Mouse (Mus musculus) neural tube, embryonic 11.5 days (tissue): ENCODE measurements around the gene Gm28038. TPM values are rescaled to one million over a fixed set of nuclear protein-coding genes. Genes with fewer than 3 reads are reported as not detected.

Experiments used
- ATAC-seq: fragments of 200-750 bp; cut with Nextera tagmentation; 2 replicates; pipeline ENCODE4 v1.8.0; 2017; ENCODE audit warnings: moderate number of reproducible peaks, mild to moderate bottlenecking, moderate TSS enrichment, moderate library complexity; ENCODE audit not compliant: insufficient read depth, low FRiP score, low TSS enrichment
- DNase-seq: peaks from one replicate; pipeline ENCODE4 v3.0.0-alpha.2; 2015; ENCODE audit warnings: low spot score
- H3K27ac ChIP-seq: fragments of 300-500 bp; sonication (generic); 2 replicates; pipeline ENCODE4 v1.5.1; 2014; ENCODE audit warnings: low read depth, mild to moderate bottlenecking, low read length
- H3K27me3 ChIP-seq: fragments of 300-500 bp; sonication (generic); 2 replicates; pipeline ENCODE4 v1.6.1; 2014; ENCODE audit warnings: mild to moderate bottlenecking, low read length, mixed read lengths; ENCODE audit not compliant: control insufficient read depth, insufficient read depth
- H3K36me3 ChIP-seq: fragments of 300-500 bp; sonication (generic); 2 replicates; pipeline ENCODE4 v1.6.1; 2014; ENCODE audit warnings: mild to moderate bottlenecking, low read length, moderate library complexity, mixed read lengths; ENCODE audit not compliant: control insufficient read depth, insufficient read depth
- H3K4me1 ChIP-seq: fragments of 300-500 bp; sonication (generic); 2 replicates; pipeline ENCODE4 v1.6.1; 2014; ENCODE audit warnings: low read length, mixed read lengths; ENCODE audit not compliant: control insufficient read depth, insufficient read depth
- H3K4me2 ChIP-seq: fragments of 300-500 bp; sonication (generic); 2 replicates; pipeline ENCODE4 v1.6.1; 2014; ENCODE audit warnings: low read depth, mild to moderate bottlenecking, moderate library complexity
- H3K4me3 ChIP-seq: fragments of 300-500 bp; sonication (generic); 2 replicates; pipeline ENCODE4 v1.5.1; 2014; ENCODE audit warnings: low read depth, low read length
- H3K9ac ChIP-seq: fragments of 300-500 bp; sonication (generic); 2 replicates; pipeline ENCODE4 v1.6.1; 2014; ENCODE audit warnings: mild to moderate bottlenecking, low read length
- H3K9me3 ChIP-seq: fragments of 300-500 bp; sonication (generic); 2 replicates; pipeline ENCODE4 v1.6.1; 2016; ENCODE audit warnings: low read length; ENCODE audit not compliant: control insufficient read depth
- WGBS: fragments of 180-500 bp; shearing (Covaris S2); extraction: QIAGEN DNeasy Blood & Tissue Kit; methylation state at CpG from one replicate; pipeline ENCODE4 v1.1.7; 2014; 5-methylcytosine and 5-hydroxymethylcytosine counted together
- polyA plus RNA-seq: library from polyadenylated mRNA; unstranded; fragments of >200 nt; fragmentation: Nextera tagmentation; extraction: Ambion mirVana; gene quantifications from 2 replicates; pipeline ENCODE4 v1.2.1, GENCODE M21; 2014

Gm28038 gene
- polyA plus RNA-seq, 1 experiment from 2014 or later: not detected

DNA sequence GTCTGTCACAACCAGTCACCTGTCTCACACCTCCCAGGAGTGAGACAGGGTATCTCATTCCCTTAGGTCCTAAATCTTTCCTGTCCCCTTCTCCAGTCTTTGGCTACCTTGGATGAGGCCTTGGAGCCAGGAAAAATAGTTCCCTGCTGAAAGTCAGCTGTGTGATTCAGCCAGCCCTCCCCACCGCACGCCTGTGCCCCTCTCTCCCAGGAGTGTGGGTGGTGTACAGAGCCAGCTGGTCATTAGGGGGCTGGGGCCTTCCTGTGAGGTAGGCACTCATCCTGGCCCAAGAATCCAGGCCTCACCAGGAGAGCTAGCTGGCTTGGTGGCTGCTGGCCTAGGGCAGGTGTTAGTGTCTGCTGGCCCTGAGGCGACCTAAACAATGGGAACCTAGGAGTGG, 28.3 kb upstream of the Gm28038 start:
- DNase-seq (no peak), ATAC-seq (no peak)
- no peak overlapping the region for H3K4me2 ChIP-seq
- H3K27me3 ChIP-seq: no peaks in the 10 kb centered on the region
- no peak overlapping the region for H3K4me3 ChIP-seq
- peaks cover 29% of the 10 kb centered on the region for H3K36me3 ChIP-seq
- H3K27ac ChIP-seq: no peak overlapping the region
- no peak overlapping the region for H3K9ac ChIP-seq
- H3K4me1 ChIP-seq: no peaks in the 10 kb centered on the region
- H3K9me3 ChIP-seq: no peaks in the 10 kb centered on the region
- 88% methylated on average over 3 of the region's 3 CpGs for WGBS

DNA sequence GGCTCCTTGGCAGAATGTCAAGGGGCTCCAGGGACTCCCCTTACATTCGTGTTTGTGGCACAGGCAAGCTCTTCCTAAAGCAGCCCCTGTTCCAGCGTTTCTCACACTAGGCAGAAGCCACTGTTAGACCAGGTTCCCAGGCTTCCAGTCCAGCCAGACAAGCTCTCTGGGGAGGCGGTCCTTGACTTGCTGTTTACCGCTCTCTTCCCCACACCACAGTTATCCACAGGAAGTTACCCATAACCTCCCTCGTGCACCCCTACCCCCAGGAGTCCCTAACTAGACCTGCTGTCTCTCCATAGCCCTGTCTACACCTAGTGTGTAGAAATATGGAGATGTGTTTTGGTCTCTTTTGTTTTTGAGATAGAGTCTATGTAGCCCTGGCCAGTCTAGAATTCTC, 27.0 kb upstream of the Gm28038 start:
- DNase-seq (no peak), ATAC-seq (no peak)
- Histone ChIP-seq H3K4me3 (no peak overlapping the region), H3K36me3 (peaks cover 34% of the 10 kb centered on the region), H3K27ac (no peak overlapping the region), H3K27me3 (no peaks in the 10 kb centered on the region), H3K4me1 (no peaks in the 10 kb centered on the region), H3K9ac (no peak overlapping the region), H3K4me2 (no peak overlapping the region), H3K9me3 (no peaks in the 10 kb centered on the region)
- 87% methylated on average over 5 of the region's 5 CpGs for WGBS

DNA sequence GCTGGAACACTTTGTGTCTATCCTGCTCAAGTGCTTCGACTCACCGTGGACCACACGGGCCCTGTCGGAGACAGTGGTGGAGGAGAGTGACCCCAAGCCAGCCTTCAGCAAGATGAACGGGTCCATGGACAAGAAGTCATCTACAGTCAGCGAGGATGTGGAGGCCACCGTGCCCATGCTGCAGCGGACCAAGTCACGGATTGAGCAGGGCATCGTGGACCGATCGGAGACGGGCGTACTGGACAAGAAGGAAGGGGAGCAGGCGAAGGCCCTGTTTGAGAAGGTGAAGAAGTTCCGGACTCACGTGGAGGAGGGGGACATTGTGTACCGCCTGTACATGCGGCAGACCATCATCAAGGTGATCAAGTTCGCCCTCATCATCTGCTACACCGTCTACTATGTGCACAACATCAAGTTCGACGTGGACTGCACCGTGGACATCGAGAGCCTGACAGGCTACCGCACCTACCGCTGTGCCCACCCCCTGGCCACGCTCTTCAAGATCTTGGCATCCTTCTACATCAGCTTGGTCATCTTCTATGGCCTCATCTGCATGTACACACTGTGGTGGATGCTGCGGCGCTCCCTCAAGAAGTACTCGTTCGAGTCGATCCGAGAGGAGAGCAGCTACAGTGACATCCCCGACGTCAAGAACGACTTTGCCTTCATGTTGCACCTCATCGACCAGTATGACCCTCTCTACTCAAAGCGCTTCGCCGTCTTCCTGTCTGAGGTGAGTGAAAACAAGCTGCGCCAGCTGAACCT, 25.0 kb upstream of the Gm28038 start:
- Histone ChIP-seq H3K4me1 (no peaks in the 10 kb centered on the region), H3K4me3 (no peak overlapping the region), H3K9me3 (no peaks in the 10 kb centered on the region), H3K9ac (no peak overlapping the region), H3K4me2 (no peak overlapping the region), H3K36me3 (peaks cover 28% of the 10 kb centered on the region), H3K27ac (no peak overlapping the region), H3K27me3 (no peaks in the 10 kb centered on the region)
- DNase-seq (no peak), ATAC-seq (no peak)
- 96% methylated on average over 42 of the region's 42 CpGs for WGBS

DNA sequence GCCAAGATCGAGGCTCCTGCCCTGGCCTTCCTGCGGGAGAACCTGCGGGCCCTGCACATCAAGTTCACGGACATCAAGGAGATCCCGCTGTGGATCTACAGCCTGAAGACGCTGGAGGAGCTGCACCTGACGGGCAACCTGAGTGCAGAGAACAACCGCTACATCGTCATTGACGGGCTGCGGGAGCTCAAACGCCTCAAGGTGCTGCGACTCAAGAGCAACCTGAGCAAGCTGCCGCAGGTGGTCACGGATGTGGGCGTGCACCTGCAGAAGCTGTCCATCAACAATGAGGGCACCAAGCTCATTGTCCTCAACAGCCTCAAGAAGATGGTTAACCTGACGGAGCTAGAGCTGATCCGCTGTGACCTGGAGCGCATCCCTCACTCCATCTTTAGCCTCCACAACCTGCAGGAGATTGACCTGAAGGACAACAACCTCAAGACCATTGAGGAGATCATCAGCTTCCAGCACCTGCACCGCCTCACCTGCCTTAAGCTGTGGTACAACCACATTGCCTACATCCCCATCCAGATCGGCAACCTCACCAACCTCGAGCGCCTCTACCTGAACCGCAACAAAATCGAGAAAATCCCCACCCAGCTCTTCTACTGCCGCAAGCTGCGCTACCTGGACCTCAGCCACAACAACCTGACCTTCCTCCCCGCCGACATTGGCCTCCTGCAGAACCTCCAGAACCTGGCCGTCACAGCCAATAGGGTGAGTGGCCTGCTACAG, 24.1 kb upstream of the Gm28038 start:
- Histone ChIP-seq H3K9ac (no peak overlapping the region), H3K4me3 (no peak overlapping the region), H3K9me3 (no peaks in the 10 kb centered on the region), H3K36me3 (peaks cover 28% of the 10 kb centered on the region), H3K27ac (no peak overlapping the region), H3K27me3 (no peaks in the 10 kb centered on the region), H3K4me1 (no peaks in the 10 kb centered on the region), H3K4me2 (no peak overlapping the region)
- 95% methylated on average over 30 of the region's 30 CpGs for WGBS
- DNase-seq (no peak), ATAC-seq (no peak)

DNA sequence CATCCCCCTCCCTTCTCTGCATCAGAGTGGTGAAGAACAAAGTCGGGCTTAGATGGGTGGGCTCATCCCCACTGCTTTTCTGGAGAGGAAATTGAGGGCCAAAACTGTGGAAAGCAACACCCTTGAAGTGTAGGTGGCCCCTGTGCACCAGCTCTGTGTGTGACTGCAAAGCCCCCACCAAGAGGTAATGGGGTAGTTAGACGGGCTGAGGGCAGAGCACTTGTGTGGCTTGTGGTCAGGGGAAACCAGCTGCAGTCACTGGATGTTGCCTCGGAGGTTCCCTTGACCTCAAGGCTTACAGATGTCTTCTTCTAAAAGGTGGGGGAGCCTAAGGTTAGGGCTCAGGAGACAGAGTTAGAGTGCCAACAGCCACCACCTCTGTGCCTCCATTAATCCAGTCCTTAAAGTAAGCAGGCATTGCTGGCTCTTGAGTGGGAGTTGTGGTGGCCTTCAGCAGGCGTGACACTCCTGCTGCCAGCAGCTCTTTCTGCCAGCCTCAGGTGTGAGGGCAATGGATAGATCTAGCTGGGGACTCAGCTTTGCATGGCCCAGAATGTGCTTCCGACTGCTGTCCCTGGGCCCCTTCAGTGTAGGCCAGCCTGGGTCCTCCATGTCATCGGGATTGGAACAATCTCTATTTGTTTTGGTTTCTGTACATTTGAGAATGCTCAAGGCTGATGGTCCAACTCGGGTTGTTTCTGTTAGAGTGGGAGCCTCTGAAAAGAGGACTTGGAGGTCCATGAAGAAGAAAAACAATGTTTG, 23.0 kb upstream of the Gm28038 start:
- ATAC-seq: no peak

DNA sequence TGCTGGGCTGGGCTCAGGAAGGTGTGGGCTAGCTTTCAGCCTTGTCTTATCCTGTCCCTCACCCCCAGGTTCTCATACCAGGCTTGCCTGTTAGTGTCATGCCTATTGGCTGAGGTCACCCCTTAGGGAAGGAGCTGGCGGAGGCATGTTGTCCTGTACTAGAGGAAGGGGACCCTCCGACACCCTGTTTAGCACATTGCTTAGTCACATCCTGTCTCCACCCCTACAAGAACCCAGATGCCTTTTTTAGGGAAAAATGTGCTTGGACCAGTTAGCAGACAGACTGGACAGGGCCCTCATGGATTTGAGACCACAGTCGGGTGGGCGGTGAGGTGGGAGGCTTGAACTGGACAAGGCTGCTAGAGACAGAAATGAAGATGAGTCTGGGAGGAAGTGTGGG, 22.2 kb upstream of the Gm28038 start:
- Histone ChIP-seq H3K9ac (no peak overlapping the region), H3K27ac (no peak overlapping the region), H3K4me2 (no peak overlapping the region), H3K27me3 (no peaks in the 10 kb centered on the region), H3K36me3 (peaks cover 30% of the 10 kb centered on the region), H3K4me1 (no peaks in the 10 kb centered on the region), H3K9me3 (no peaks in the 10 kb centered on the region), H3K4me3 (no peak overlapping the region)
- DNase-seq (no peak), ATAC-seq (no peak)
- WGBS: 90% methylated on average over 4 of the region's 4 CpGs

More for the DNA sequence above, 23.0 kb upstream of the Gm28038 start:
- no peak for DNase-seq
- no peaks in the 10 kb centered on the region for H3K27me3 ChIP-seq
- peaks cover 30% of the 10 kb centered on the region for H3K36me3 ChIP-seq
- no peak overlapping the region for H3K27ac ChIP-seq
- no peaks in the 10 kb centered on the region for H3K4me1 ChIP-seq
- no peak overlapping the region for H3K9ac ChIP-seq
- no peak overlapping the region for H3K4me3 ChIP-seq
- no peak overlapping the region for H3K4me2 ChIP-seq
- no peaks in the 10 kb centered on the region for H3K9me3 ChIP-seq
- WGBS: 95% methylated on average over 7 of the region's 7 CpGs

DNA sequence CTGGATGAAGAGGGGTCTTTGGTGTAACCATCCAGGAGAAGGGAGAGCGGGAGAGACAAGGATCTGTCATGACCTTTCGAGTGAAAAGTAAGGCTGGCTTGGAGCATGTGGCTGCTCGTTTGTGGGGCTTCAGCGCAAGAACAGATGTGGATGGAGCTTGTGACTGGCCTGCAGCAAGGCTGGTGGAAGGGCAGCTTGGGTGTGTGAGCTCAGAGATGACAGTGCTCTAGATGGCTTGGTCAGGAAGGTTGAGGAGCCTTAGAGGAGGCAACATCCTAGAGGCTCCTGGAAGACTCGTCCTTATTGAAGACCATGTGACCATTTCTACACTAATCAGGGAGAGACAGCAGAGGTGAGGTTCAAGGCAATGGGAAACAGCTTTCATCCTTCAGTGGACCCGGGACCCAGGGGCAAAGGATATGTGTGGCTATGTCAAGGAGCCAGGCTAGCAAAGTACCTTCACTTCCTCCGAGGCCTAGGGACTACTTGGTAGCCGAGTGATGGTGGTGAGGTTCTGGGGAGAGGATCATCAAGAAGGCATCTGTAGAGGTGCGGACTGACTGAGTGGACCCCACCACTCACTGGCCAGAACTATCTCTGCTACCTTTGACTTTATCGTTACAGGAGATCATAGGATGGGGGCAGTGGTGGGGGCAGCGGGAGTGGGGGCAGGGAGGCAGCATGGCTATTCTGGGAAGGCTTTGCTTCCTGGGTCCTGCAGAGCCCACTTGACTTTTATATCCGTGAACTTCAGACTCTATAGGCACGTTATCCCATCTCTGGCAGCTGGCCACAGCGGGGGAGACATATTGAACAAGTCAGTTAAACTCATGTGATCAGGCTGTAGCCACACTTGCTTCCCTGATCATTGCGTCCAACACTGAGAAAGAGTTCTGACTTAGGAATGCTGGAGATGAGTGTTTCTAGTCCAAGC, 21.4 kb upstream of the Gm28038 start:
- Histone ChIP-seq H3K9me3 (no peaks in the 10 kb centered on the region), H3K27me3 (no peaks in the 10 kb centered on the region), H3K4me1 (no peaks in the 10 kb centered on the region), H3K9ac (no peak overlapping the region), H3K4me3 (no peak overlapping the region), H3K27ac (no peak overlapping the region), H3K4me2 (no peak overlapping the region), H3K36me3 (peaks cover 30% of the 10 kb centered on the region)
- DNase-seq: no peak
- 89% methylated on average over 15 of the region's 15 CpGs for WGBS
- ATAC-seq: no peak

DNA sequence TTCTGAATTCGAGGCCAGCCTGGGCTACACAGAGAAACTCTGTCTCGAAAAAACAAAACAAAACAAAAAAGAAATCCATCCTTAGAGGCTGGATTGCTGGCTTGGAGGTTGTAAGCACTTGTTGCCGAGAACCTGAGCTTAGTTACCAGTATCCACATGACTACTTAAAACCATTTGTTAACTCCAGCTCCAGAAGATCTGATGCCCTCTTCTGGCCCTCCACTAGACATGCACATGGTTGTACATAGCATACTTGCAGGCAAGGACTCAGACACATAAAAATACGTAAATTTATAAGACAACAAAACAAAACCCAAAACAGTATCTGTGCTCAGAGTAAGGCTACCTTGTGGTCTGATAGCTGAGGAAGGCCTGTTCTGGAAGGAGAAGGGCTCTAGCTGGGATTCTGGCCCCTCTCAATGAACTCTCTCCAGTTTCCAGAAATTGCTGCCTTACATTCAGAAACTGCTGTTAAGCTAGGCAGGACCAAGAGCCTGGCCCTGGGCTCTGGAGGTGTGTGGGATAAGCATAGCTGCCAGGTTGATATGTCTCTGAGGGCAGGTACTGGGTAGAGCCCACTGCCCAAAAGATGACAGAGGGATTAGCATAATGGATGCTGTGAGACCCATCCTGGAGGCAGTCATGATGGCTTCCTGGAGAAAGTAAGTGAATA, 19.6 kb upstream of the Gm28038 start:
- Histone ChIP-seq H3K36me3 (peaks cover 19% of the 10 kb centered on the region), H3K27me3 (no peaks in the 10 kb centered on the region), H3K27ac (no peak overlapping the region), H3K4me1 (no peaks in the 10 kb centered on the region), H3K4me2 (no peak overlapping the region), H3K4me3 (no peak overlapping the region), H3K9me3 (no peaks in the 10 kb centered on the region), H3K9ac (no peak overlapping the region)
- WGBS: 87% methylated on average over 4 of the region's 4 CpGs
- DNase-seq (no peak), ATAC-seq (no peak)
